ENCODE assay signal across 8 mouse cellular contexts in genomic region chr11:6291401-6292115, GRCm38 (mm10). TPM values are rescaled to one million over a fixed set of nuclear protein-coding genes. Genes with fewer than 3 reads are reported as not detected.
DNase-seq lines count a peak whose midpoint lies in the region; ATAC-seq and TF ChIP-seq lines count a peak whose summit lies in the region.

Gene Ogdh, plus strand, starts transcription at chr11:6291633.

- ATAC-seq in embryonic facial prominence, embryonic 14.5 days (ENCODE audit: low read depth): peak; percentile 98
- peak; percentile 99 for ATAC-seq in limb, embryonic 13.5 days (ENCODE audit: low FRiP score, low read depth)
- peak; percentile 99 for ATAC-seq in midbrain, embryonic 16.5 days

- peak within 1 kb of the TSS; percentile 86 for H3K4me3 ChIP-seq in embryonic facial prominence, embryonic 14.5 days (ENCODE audit: low read depth, low read length)
- peak within 1 kb of the TSS; percentile 80 for H3K4me3 ChIP-seq in heart, adult 2 months
- H3K4me3 ChIP-seq in limb, embryonic 13.5 days: peak within 1 kb of the TSS; percentile 76
- H3K4me3 ChIP-seq in midbrain, embryonic 16.5 days (ENCODE audit: low read depth, low read length): peak within 1 kb of the TSS; percentile 78

- TF ChIP-seq POLR2A in heart, adult 2 months (IDR thresholded peaks at IDR 0.05; ENCODE audit: insufficient read depth, low read depth, low read length): peak; percentile 91

- H3K4me2 ChIP-seq in embryonic facial prominence, embryonic 14.5 days (ENCODE audit: low read depth, low read length): peak within 1 kb of the TSS; percentile 80
- peak within 1 kb of the TSS; percentile 75 for H3K4me2 ChIP-seq in limb, embryonic 13.5 days (replicated peaks)
- H3K4me2 ChIP-seq in midbrain, embryonic 16.5 days (ENCODE audit: low read length): peak within 1 kb of the TSS; percentile 74

- peak; percentile 97 for DNase-seq in 3T3-L1 (ENCODE audit: low read depth, low spot score)
- DNase-seq in adrenal gland, postnatal 4 days (ENCODE audit: low spot score in 2 of 2): peak; percentile 98 to 99
- peak; percentile 99 for DNase-seq in embryonic facial prominence, embryonic 14.5 days (ENCODE audit: low spot score)
- DNase-seq in heart, adult 2 months: peak; percentile 99
- peak; percentile 98 to 99 for DNase-seq in kidney, adult 8-10 months
- peak; percentile 99 to 100 for DNase-seq in spleen, postnatal 10 days (ENCODE audit: low spot score in 2 of 2)

- peak within 1 kb of the TSS; percentile 81 for H3K9ac ChIP-seq in embryonic facial prominence, embryonic 14.5 days (ENCODE audit: low read depth, low read length)
- peak within 1 kb of the TSS; percentile 92 for H3K9ac ChIP-seq in heart, adult 2 months (ENCODE audit: low read depth, low read length)
- peak within 1 kb of the TSS; percentile 74 for H3K9ac ChIP-seq in limb, embryonic 13.5 days
- peak within 1 kb of the TSS; percentile 81 for H3K9ac ChIP-seq in midbrain, embryonic 16.5 days (ENCODE audit: low read depth, low read length)

- H3K4me1 ChIP-seq in embryonic facial prominence, embryonic 14.5 days (ENCODE audit: control insufficient read depth, insufficient read depth, low read length): peaks cover 4% of the 10 kb centered on the region; the same call in 1 of the 2 replicates
- H3K4me1 ChIP-seq in heart, adult 2 months (ENCODE audit: control insufficient read depth, insufficient read depth, low read length): peaks cover 4% of the 10 kb centered on the region; the same call in 1 of the 2 replicates
- H3K4me1 ChIP-seq in limb, embryonic 13.5 days: peaks cover 12% of the 10 kb centered on the region
- H3K4me1 ChIP-seq in midbrain, embryonic 16.5 days (ENCODE audit: control insufficient read depth, insufficient read depth, low read length): peaks cover 14% of the 10 kb centered on the region

- TF ChIP-seq EP300 in heart, adult 2 months (IDR thresholded peaks at IDR 0.05; ENCODE audit: insufficient read depth, low read depth, low read length): 0 out of 2 replicates have a peak, but pooled peaks have one; percentile 49

- peak within 1 kb of the TSS; percentile 91 for H3K27ac ChIP-seq in embryonic facial prominence, embryonic 14.5 days (replicated peaks; ENCODE audit: low read depth, low read length)
- peak within 1 kb of the TSS; percentile 99 for H3K27ac ChIP-seq in heart, adult 2 months
- H3K27ac ChIP-seq in limb, embryonic 13.5 days: peak within 1 kb of the TSS; percentile 79
- H3K27ac ChIP-seq in midbrain, embryonic 16.5 days (ENCODE audit: low read length): peak within 1 kb of the TSS; percentile 93

- no peaks in the 10 kb centered on the region; the same call in 1 of the 2 replicates for H3K79me2 ChIP-seq in heart, adult 2 months (replicated peaks; ENCODE audit: control insufficient read depth, insufficient read depth, low read length)

- no peaks in the 10 kb centered on the region for H3K27me3 ChIP-seq in embryonic facial prominence, embryonic 14.5 days (replicated peaks; ENCODE audit: control insufficient read depth, insufficient read depth, low read length)
- no peaks in the 10 kb centered on the region for H3K27me3 ChIP-seq in heart, adult 2 months (ENCODE audit: control insufficient read depth, insufficient read depth, low read length)
- H3K27me3 ChIP-seq in limb, embryonic 13.5 days: no peaks in the 10 kb centered on the region
- no peaks in the 10 kb centered on the region for H3K27me3 ChIP-seq in midbrain, embryonic 16.5 days (ENCODE audit: control insufficient read depth, insufficient read depth, low read depth, low read length)

- no peaks in the 10 kb centered on the region for H3K9me3 ChIP-seq in embryonic facial prominence, embryonic 14.5 days (ENCODE audit: control insufficient read depth, low read length)
- H3K9me3 ChIP-seq in limb, embryonic 13.5 days: no peaks in the 10 kb centered on the region
- H3K9me3 ChIP-seq in midbrain, embryonic 16.5 days (replicated peaks; ENCODE audit: control insufficient read depth, low read length, poor library complexity, severe bottlenecking): no peaks in the 10 kb centered on the region

- intact Hi-C loops in heart, adult 2 months (cut with DNase I): loop anchor here (2.0 kb wide), 1 partner anchor 17 kb away; the partner anchor contains the start of gene Tmed4

- TF ChIP-seq CTCF in heart, adult 2 months (IDR thresholded peaks at IDR 0.05): no peak

- no peaks in the 10 kb centered on the region for H3K36me3 ChIP-seq in embryonic facial prominence, embryonic 14.5 days (ENCODE audit: control insufficient read depth, insufficient read depth, low read length)
- H3K36me3 ChIP-seq in heart, adult 2 months (ENCODE audit: control insufficient read depth, insufficient read depth, low read length): peaks cover 4% of the 10 kb centered on the region; the same call in 1 of the 2 replicates
- no peaks in the 10 kb centered on the region for H3K36me3 ChIP-seq in limb, embryonic 13.5 days
- H3K36me3 ChIP-seq in midbrain, embryonic 16.5 days (ENCODE audit: control insufficient read depth, insufficient read depth, low read length): no peaks in the 10 kb centered on the region

- WGBS in embryonic facial prominence, embryonic 14.5 days: 0% methylated on average over 34 of the region's 77 CpGs
- WGBS in heart, adult 2 months: under 1% methylated on average over 72 of the region's 77 CpGs
- under 1% methylated on average over 70 of the region's 77 CpGs for WGBS in limb, embryonic 13.5 days
- under 1% methylated on average over 73 of the region's 77 CpGs for WGBS in midbrain, embryonic 16.5 days

RNA-seq across cellular contexts. Expression of gene Ogdh, which starts in this region (rescaled TPM):
- total RNA-seq in adrenal gland, postnatal 4 days (2021): 100 to 1,000 TPM; 315 to 321 TPM
- 92.5 and 93.8 TPM in 2 replicates for polyA plus RNA-seq in embryonic facial prominence, embryonic 14.5 days (2014; fragmentation: Nextera tagmentation; extraction: Ambion mirVana)
- 1,000 to 10,000 TPM; 1,611 to 1,957 TPM for total RNA-seq in heart, adult 2 months (2021)
- 1,204 and 1,461 TPM in 2 replicates for polyA plus RNA-seq in heart, adult 2 months (2012; rRNA removed)
- polyA plus RNA-seq in limb, embryonic 13.5 days (2015; fragmentation: Nextera tagmentation; extraction: Ambion mirVana): 84.1 and 95.0 TPM in 2 replicates
- 125 and 127 TPM in 2 replicates for polyA plus RNA-seq in midbrain, embryonic 16.5 days (2015; fragmentation: Nextera tagmentation; extraction: Ambion mirVana)

Comparison
In these comparisons a context has a peak if more than half of its experiments do, and no peak if none do; other contexts are left out.
1. Peak in every context shown above with its lines: DNase-seq, ATAC-seq, H3K4me3 ChIP-seq and H3K27ac ChIP-seq.
2. RNA of gene Ogdh (total RNA-seq): 1,611 to 1,957 TPM in heart, adult 2 months; 315 to 321 TPM in adrenal gland, postnatal 4 days; every median in the first group is over 4 times any median in the second.